Mouse (Mus musculus): ENCODE data around the gene Tnni3. TPM values are rescaled to one million over a fixed set of nuclear protein-coding genes. Genes with fewer than 3 reads are reported as not detected.

The Tnni3 gene
- polyA plus RNA-seq, 1 experiment from 2014 or later, result 0.36 TPM

- no peak for DNase-seq (ENCODE audit: low spot score)
- no peak overlapping the region for H3K27ac ChIP-seq
- no peaks in the 10 kb centered on the region for H3K36me3 ChIP-seq (replicated peaks; ENCODE audit: control insufficient read depth, insufficient read depth)
- H3K4me3 ChIP-seq (replicated peaks; ENCODE audit: low read length), result no peak overlapping the region
- H3K4me2 ChIP-seq (replicated peaks), result no peak overlapping the region
- no peak overlapping the region for H3K9ac ChIP-seq
- no peaks in the 10 kb centered on the region for H3K4me1 ChIP-seq (replicated peaks; ENCODE audit: control insufficient read depth, insufficient read depth, low read length)
- H3K9me3 ChIP-seq (ENCODE audit: control insufficient read depth, low read length), result no peaks in the 10 kb centered on the region
- ATAC-seq (ENCODE audit: low FRiP score), result no peak
- 81% methylated on average over 8 of the region's 8 CpGs for WGBS
- H3K27me3 ChIP-seq (ENCODE audit: control insufficient read depth, insufficient read depth, low read length), result no peaks in the 10 kb centered on the region
Measured at GRCm38 (mm10) chr7:4511489-4512224, 12.4 kb downstream of the Tnni3 start.

DNA sequence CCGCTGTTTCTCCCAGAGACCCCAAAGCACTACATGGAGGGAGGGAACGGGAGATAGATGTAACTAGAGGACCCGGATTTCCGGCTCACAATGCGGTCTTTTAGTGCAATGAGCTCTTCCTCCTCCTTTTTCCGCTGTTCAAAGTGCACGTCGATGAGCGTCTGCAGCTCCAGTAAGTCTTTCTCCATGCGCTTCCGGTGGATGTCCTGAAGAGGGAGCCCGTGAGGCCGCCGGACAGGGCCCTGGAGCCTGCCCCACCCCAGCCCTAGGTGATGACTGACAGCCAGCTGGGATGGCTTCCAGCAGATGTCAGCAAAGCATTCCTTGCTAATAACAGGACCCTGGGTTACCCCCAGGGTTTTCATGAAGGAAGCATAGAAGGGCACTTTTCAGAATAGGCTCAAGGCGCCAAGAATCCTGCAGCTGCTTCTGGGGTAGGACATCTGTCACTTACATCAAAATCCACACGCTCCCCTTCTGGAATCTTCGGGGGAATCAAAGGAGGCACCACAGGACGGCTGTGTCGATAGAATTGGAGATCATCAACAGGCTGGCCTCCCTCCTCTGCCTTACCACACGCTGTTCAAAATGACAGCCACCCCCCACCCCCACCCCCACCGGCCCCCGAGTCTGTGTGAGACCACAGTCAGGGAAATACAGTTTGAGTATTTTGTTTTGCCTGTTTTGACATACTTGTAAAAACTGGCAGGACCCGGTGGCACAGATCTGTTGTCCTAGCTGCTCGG is 14.0 kb downstream of the Tnni3 start:
- Histone ChIP-seq H3K9ac (no peak overlapping the region; the same call in 1 of the 2 replicates), H3K4me1 (replicated peaks; ENCODE audit: control insufficient read depth, insufficient read depth, low read length) (no peaks in the 10 kb centered on the region), H3K4me3 (replicated peaks; ENCODE audit: low read length) (no peak overlapping the region), H3K36me3 (replicated peaks; ENCODE audit: control insufficient read depth, insufficient read depth) (no peaks in the 10 kb centered on the region), H3K27me3 (ENCODE audit: control insufficient read depth, insufficient read depth, low read length) (no peaks in the 10 kb centered on the region), H3K4me2 (replicated peaks) (no peak overlapping the region), H3K9me3 (ENCODE audit: control insufficient read depth, low read length) (no peaks in the 10 kb centered on the region), H3K27ac (no peak overlapping the region)
- peak; percentile 26; the same call in 1 of the 2 replicates for ATAC-seq (ENCODE audit: low FRiP score)
- peak; percentile 66 for DNase-seq (ENCODE audit: low spot score)
- WGBS, result 10% methylated on average over 24 of the region's 24 CpGs

DNA sequence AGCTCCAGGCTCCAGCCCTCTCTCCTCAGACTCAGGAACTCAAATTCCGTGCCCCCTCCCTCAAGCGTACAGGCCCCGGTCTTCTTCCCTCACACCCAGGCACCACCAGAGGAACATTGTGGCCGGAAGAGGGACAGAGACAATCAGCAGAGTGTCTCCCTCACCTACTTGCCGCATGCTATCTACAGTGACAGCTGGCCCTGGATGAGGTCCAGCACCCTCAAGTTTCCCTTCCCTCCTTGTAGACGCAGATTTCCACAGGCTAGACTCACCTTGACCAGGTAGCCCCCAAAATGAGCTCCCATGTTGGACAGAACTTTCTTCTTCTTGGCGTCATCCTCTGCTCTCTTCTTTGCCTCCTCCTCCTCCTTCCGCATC is 15.3 kb downstream of the Tnni3 start:
- Histone ChIP-seq H3K27me3 (ENCODE audit: control insufficient read depth, insufficient read depth, low read length) (no peaks in the 10 kb centered on the region), H3K4me1 (replicated peaks; ENCODE audit: control insufficient read depth, insufficient read depth, low read length) (no peaks in the 10 kb centered on the region), H3K9me3 (ENCODE audit: control insufficient read depth, low read length) (no peaks in the 10 kb centered on the region), H3K4me2 (replicated peaks) (no peak overlapping the region), H3K9ac (no peak overlapping the region), H3K27ac (no peak overlapping the region), H3K36me3 (replicated peaks; ENCODE audit: control insufficient read depth, insufficient read depth) (no peaks in the 10 kb centered on the region), H3K4me3 (replicated peaks; ENCODE audit: low read length) (no peak overlapping the region)
- 90% methylated on average over 8 of the region's 8 CpGs for WGBS
- no peak for DNase-seq (ENCODE audit: low spot score)
- ATAC-seq (ENCODE audit: low FRiP score), result no peak

- H3K4me2 ChIP-seq (replicated peaks), result no peak overlapping the region
- no peak overlapping the region for H3K9ac ChIP-seq
- H3K27me3 ChIP-seq (ENCODE audit: control insufficient read depth, insufficient read depth, low read length), result no peaks in the 10 kb centered on the region
- ATAC-seq (ENCODE audit: low FRiP score) (no peak), DNase-seq (ENCODE audit: low spot score) (no peak)
- no peak overlapping the region for H3K27ac ChIP-seq
- H3K4me1 ChIP-seq (replicated peaks; ENCODE audit: control insufficient read depth, insufficient read depth, low read length), result no peaks in the 10 kb centered on the region
- H3K4me3 ChIP-seq (replicated peaks; ENCODE audit: low read length), result no peak overlapping the region
- no peaks in the 10 kb centered on the region for H3K9me3 ChIP-seq (ENCODE audit: control insufficient read depth, low read length)
- no peaks in the 10 kb centered on the region for H3K36me3 ChIP-seq (replicated peaks; ENCODE audit: control insufficient read depth, insufficient read depth)
- WGBS, result 80% methylated on average over 28 of the region's 32 CpGs
Measured at GRCm38 (mm10) chr7:4508062-4508738, 15.8 kb downstream of the Tnni3 start.

DNA sequence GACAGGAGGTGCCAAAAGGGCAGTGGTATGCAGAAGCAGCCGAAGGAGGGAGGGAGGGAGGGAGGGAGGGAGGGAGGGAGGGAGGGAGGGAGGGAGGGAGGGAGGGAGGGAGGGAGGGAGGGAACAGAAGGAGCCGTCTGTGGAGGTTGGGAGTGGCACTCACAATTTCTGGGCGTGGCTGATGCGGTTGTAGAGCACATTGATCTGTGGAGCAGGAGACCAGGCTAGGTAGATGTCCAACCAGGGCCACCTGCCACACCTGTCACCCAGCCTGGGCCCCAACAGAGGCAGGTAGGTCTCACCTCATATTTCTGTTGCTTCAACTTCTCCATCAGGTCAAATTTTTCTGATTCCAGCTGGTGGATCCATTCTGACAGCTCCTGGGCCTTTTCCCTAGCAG is 16.8 kb downstream of the Tnni3 start:
- DNase-seq (ENCODE audit: low spot score) (no peak), ATAC-seq (ENCODE audit: low FRiP score) (no peak)
- Histone ChIP-seq H3K9me3 (ENCODE audit: control insufficient read depth, low read length) (no peaks in the 10 kb centered on the region), H3K4me2 (replicated peaks) (no peak overlapping the region), H3K27me3 (ENCODE audit: control insufficient read depth, insufficient read depth, low read length) (no peaks in the 10 kb centered on the region), H3K27ac (no peak overlapping the region), H3K4me3 (replicated peaks; ENCODE audit: low read length) (no peak overlapping the region), H3K36me3 (replicated peaks; ENCODE audit: control insufficient read depth, insufficient read depth) (no peaks in the 10 kb centered on the region), H3K9ac (no peak overlapping the region), H3K4me1 (replicated peaks; ENCODE audit: control insufficient read depth, insufficient read depth, low read length) (no peaks in the 10 kb centered on the region)
- WGBS, result 70% methylated on average over 3 of the region's 4 CpGs

DNA sequence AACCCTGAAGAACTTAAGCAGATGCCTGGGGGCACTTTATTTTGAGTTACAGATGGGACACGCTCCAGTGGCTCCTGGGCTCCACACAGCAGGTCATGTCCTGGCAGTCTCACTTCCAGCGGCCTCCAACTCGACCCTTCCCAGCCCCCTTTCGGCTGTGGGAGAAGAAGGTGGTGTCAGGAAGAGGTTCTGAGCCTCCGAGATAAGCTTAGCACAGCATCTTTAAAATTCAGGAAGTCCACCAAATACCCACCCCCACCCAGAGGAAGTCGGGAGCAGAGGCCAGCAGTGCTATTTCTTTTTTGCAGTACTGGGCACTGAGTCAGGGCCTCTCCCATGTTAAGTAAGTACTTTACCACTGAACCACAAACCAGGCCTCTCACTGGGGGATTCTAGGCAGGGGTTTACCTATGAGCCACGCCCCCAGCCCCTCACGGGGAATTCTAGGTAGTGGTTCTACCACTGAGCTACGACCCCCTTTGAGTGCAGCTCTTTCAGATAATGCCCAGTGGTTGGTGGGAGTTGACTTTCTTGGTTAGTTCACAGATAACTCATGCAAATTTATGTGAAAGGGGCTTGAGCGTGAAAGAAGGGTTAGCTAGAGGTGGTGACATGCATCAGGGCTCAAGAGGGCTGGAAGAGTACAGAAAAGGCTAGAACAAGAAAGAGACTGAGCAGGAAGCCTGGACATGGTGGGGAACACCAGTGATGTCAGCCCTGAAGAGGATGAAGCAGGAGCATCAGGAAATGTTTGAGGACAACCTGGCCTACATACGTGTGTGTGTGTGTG is 19.2 kb downstream of the Tnni3 start:
- H3K4me2 ChIP-seq (replicated peaks), result no peak overlapping the region
- WGBS, result 63% methylated on average over 11 of the region's 11 CpGs
- no peak overlapping the region for H3K27ac ChIP-seq
- H3K9ac ChIP-seq, result no peak overlapping the region
- H3K4me1 ChIP-seq (replicated peaks; ENCODE audit: control insufficient read depth, insufficient read depth, low read length), result peaks cover 11% of the 10 kb centered on the region
- H3K4me3 ChIP-seq (replicated peaks; ENCODE audit: low read length), result no peak overlapping the region
- no peaks in the 10 kb centered on the region for H3K27me3 ChIP-seq (ENCODE audit: control insufficient read depth, insufficient read depth, low read length)
- no peaks in the 10 kb centered on the region for H3K9me3 ChIP-seq (ENCODE audit: control insufficient read depth, low read length)
- no peak for ATAC-seq (ENCODE audit: low FRiP score)
- H3K36me3 ChIP-seq (replicated peaks; ENCODE audit: control insufficient read depth, insufficient read depth), result no peaks in the 10 kb centered on the region
- no peak for DNase-seq (ENCODE audit: low spot score)

DNA sequence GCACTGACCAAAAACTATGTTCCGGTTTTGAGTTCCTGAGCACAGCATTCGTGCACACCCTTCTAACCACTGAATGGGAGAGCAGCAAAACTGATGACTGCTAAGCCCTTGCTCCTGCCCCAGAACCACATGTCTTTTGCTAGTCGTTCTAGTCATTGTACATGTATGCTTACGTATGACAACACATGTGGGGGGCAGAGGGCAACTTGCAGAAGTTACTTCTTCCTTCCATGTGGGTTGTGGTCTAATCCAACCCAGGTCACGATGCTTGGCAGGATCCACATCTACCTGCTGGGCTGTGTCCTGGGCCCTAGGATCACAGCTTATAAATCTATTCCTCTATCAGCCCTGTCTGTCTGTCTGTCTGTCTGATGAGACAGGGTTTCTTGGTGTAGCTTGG is 20.2 kb downstream of the Tnni3 start:
- no peaks in the 10 kb centered on the region for H3K9me3 ChIP-seq (ENCODE audit: control insufficient read depth, low read length)
- H3K4me2 ChIP-seq (replicated peaks), result no peak overlapping the region
- no peaks in the 10 kb centered on the region for H3K27me3 ChIP-seq (ENCODE audit: control insufficient read depth, insufficient read depth, low read length)
- no peak for DNase-seq (ENCODE audit: low spot score)
- H3K4me1 ChIP-seq (replicated peaks; ENCODE audit: control insufficient read depth, insufficient read depth, low read length), result peaks cover 20% of the 10 kb centered on the region
- H3K9ac ChIP-seq, result no peak overlapping the region
- no peak overlapping the region for H3K27ac ChIP-seq
- 91% methylated on average over 5 of the region's 5 CpGs for WGBS
- H3K36me3 ChIP-seq (replicated peaks; ENCODE audit: control insufficient read depth, insufficient read depth), result no peaks in the 10 kb centered on the region
- H3K4me3 ChIP-seq (replicated peaks; ENCODE audit: low read length), result no peak overlapping the region
- ATAC-seq (ENCODE audit: low FRiP score), result no peak

- Histone ChIP-seq H3K9me3 (ENCODE audit: control insufficient read depth, low read length) (no peaks in the 10 kb centered on the region), H3K4me1 (replicated peaks; ENCODE audit: control insufficient read depth, insufficient read depth, low read length) (peaks cover 28% of the 10 kb centered on the region), H3K9ac (no peak overlapping the region), H3K27ac (no peak overlapping the region), H3K4me3 (replicated peaks; ENCODE audit: low read length) (no peak overlapping the region), H3K36me3 (replicated peaks; ENCODE audit: control insufficient read depth, insufficient read depth) (no peaks in the 10 kb centered on the region), H3K27me3 (ENCODE audit: control insufficient read depth, insufficient read depth, low read length) (no peaks in the 10 kb centered on the region), H3K4me2 (replicated peaks) (no peak overlapping the region)
- ATAC-seq (ENCODE audit: low FRiP score), result no peak
- WGBS, result 73% methylated on average over 4 of the region's 4 CpGs
- no peak for DNase-seq (ENCODE audit: low spot score)
Measured at GRCm38 (mm10) chr7:4503100-4503499, 20.9 kb downstream of the Tnni3 start.
